8 mouse cellular contexts compared by ENCODE assay signal in the genomic region with DNA sequence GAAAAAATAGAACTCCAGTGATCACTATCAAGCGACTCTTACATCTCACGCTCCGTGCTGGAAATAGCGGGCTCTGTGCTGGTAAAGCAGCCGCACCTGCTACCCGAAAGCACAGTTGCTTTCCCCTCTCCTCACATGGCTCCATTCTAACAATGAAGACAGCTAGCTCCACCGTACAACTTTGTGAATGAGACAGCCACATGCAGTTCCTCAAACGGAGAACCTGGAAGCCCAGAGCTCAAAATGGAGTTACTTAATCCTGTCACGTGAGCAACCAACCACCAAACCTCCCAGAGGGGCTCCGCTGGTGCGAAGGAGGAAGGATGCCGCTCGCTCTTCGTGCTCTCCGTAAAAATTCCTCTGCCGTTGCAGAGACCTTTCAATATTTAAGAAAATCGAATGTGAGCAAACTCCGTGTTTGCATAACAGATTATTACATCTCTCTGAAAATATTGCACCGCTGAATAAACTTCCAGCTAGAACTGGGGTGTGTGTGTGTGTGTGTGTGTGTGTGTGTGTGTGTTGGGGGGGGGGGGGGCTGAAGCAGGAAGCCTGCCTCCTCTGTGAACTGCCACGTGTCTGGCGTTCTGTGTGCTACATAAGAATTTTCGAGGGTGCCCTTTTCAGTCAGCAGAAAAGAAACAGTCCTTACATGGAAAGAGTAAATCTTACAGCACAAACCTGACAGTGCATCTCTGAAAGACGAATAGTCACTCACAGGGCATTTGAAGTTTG.
A peak's percentile ranks its signal among the peaks of the same experiment; 100 is the strongest.
DNase-seq lines count a peak whose midpoint lies in the region; ATAC-seq lines count a peak whose summit lies in the region.

No protein-coding gene starts in this region.

- H3K9ac ChIP-seq in hindbrain, embryonic 11.5 days (ENCODE audit: low read depth, low read length): no peak overlapping the region

- H3K4me1 ChIP-seq in hindbrain, embryonic 10.5 days (replicated peaks): peaks cover 31% of the 10 kb centered on the region
- no peaks in the 10 kb centered on the region for H3K4me1 ChIP-seq in hindbrain, embryonic 11.5 days (replicated peaks; ENCODE audit: control insufficient read depth, insufficient read depth, low read length)
- H3K4me1 ChIP-seq in forebrain, embryonic 10.5 days: peaks cover 49% of the 10 kb centered on the region

- 74% methylated on average over 23 of the region's 23 CpGs for WGBS in hindbrain, embryonic 10.5 days
- 72% methylated on average over 23 of the region's 23 CpGs for WGBS in hindbrain, embryonic 11.5 days
- 74% methylated on average over 23 of the region's 23 CpGs for WGBS in forebrain, embryonic 10.5 days

- no peaks in the 10 kb centered on the region for H3K27me3 ChIP-seq in hindbrain, embryonic 10.5 days (ENCODE audit: insufficient read depth, poor library complexity, severe bottlenecking)
- H3K27me3 ChIP-seq in hindbrain, embryonic 11.5 days (ENCODE audit: control insufficient read depth, insufficient read depth, low read length): no peaks in the 10 kb centered on the region
- H3K27me3 ChIP-seq in forebrain, embryonic 10.5 days (ENCODE audit: poor library complexity, severe bottlenecking): no peaks in the 10 kb centered on the region

- H3K36me3 ChIP-seq in hindbrain, embryonic 10.5 days: no peaks in the 10 kb centered on the region
- no peaks in the 10 kb centered on the region for H3K36me3 ChIP-seq in hindbrain, embryonic 11.5 days (ENCODE audit: control insufficient read depth, insufficient read depth, low read length)
- H3K36me3 ChIP-seq in forebrain, embryonic 10.5 days (replicated peaks): no peaks in the 10 kb centered on the region

- 0 out of 2 replicates have a peak overlapping the region, but pooled peaks have one; percentile 25 for H3K27ac ChIP-seq in hindbrain, embryonic 10.5 days
- no peak overlapping the region for H3K27ac ChIP-seq in hindbrain, embryonic 11.5 days (ENCODE audit: low read depth, low read length)
- peak overlapping the region; percentile 58 for H3K27ac ChIP-seq in forebrain, embryonic 10.5 days

- no peak overlapping the region for H3K4me3 ChIP-seq in hindbrain, embryonic 10.5 days
- H3K4me3 ChIP-seq in hindbrain, embryonic 11.5 days (ENCODE audit: low read depth, low read length): no peak overlapping the region
- H3K4me3 ChIP-seq in forebrain, embryonic 10.5 days: no peak overlapping the region

- no peak overlapping the region for H3K4me2 ChIP-seq in hindbrain, embryonic 11.5 days (replicated peaks; ENCODE audit: low read depth, low read length)

- DNase-seq in hindbrain, embryonic 10.5 days (ENCODE audit: low spot score): no peak
- no peak for DNase-seq in hindbrain, embryonic 11.5 days (ENCODE audit: low spot score)
- no peak for DNase-seq in forebrain, embryonic 10.5 days (ENCODE audit: extremely low spot score, low spot score)
- DNase-seq in layer of hippocampus, postnatal 14 days (ENCODE audit: low spot score in 2 of 2): peak; percentile 12 to 26
- peak; percentile 54 for DNase-seq in retina, postnatal 1 day
- no peak for DNase-seq in adrenal gland, adult (ENCODE audit: inconsistent age in 2 of 2, low spot score in 1 of 2)
- DNase-seq in urinary bladder, postnatal 36 days (ENCODE audit: low spot score in 2 of 2): no peak
- no peak for DNase-seq in urinary bladder, adult 18-20 months (ENCODE audit: low spot score in 2 of 2)

- no peak for ATAC-seq in hindbrain, embryonic 11.5 days (ENCODE audit: low FRiP score)

- no peaks in the 10 kb centered on the region for H3K9me3 ChIP-seq in hindbrain, embryonic 10.5 days
- H3K9me3 ChIP-seq in hindbrain, embryonic 11.5 days (ENCODE audit: control insufficient read depth, low read length): no peaks in the 10 kb centered on the region
- no peaks in the 10 kb centered on the region for H3K9me3 ChIP-seq in forebrain, embryonic 10.5 days

Comparison
In these comparisons a context has a peak if more than half of its experiments do, and no peak if none do; other contexts are left out.
1. DNase-seq: peak in layer of hippocampus, postnatal 14 days (2 of 2) and retina, postnatal 1 day (single experiment); none in hindbrain, embryonic 10.5 days (single experiment), hindbrain, embryonic 11.5 days (single experiment), forebrain, embryonic 10.5 days (single experiment), adrenal gland, adult (0 of 2), urinary bladder, postnatal 36 days (0 of 2) and urinary bladder, adult 18-20 months (0 of 2).